Mouse (Mus musculus) spleen, postnatal 4 days (tissue): ENCODE measurements at regions not wholly inside any gene's neighbourhood (a gene's known extent, or its start where the extent isn't known, plus 50 kb on each side); places are given as distances from the start of the nearest gene placed in this dataset.

Source experiments
- DNase-seq, 2 experiments: peaks; one replicate each; pipeline ENCODE4 v3.0.0; 2022; ENCODE audit warnings: low spot score in 2 of 2

DNA sequence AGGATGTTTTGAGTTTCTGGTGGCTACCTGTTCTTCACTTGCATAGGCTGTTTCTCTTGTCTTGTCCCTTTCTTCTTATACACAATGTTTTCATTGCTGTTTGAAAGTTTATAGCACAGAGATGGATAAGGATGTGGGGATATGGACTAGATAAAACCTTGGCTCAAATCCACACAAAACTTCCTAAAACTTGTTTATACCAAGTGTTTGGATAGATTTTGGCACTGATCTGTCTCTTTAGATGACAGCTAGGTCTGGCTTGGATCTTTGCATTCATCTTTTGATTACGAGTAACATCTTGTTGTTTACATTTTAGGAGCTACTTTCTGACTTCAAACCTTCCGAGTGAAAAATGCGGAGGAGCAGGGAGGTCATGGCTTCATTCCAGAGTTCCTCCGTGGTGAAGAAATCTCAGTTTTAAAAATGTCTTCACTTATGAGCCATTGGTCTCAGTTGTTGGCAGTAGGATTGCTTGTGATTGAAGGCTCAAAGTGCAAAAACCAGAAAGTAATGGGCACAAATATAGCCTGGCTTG is 190.1 kb upstream of the Pkn2 start:
- DNase-seq, result no peak

DNA sequence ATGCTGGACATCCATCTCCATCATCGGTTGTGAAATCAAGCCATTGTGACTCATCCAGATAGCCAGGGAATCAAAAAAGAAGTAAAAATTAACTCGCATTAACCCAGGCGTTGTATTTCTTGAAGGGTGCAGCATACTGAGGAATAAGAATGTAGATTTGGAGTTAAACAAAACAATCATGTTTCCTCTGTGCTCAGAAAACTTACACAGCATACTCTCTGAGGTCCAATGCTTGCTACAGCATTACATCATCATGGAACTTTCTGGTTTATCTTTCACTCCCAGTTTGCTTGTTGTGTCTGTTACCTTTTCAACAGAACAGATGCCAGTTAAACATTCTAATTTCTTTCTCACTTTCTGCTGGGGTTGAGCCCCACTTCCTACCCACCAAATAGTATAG is 173.1 kb upstream of the Pkn2 start:
- DNase-seq, result no peak

DNA sequence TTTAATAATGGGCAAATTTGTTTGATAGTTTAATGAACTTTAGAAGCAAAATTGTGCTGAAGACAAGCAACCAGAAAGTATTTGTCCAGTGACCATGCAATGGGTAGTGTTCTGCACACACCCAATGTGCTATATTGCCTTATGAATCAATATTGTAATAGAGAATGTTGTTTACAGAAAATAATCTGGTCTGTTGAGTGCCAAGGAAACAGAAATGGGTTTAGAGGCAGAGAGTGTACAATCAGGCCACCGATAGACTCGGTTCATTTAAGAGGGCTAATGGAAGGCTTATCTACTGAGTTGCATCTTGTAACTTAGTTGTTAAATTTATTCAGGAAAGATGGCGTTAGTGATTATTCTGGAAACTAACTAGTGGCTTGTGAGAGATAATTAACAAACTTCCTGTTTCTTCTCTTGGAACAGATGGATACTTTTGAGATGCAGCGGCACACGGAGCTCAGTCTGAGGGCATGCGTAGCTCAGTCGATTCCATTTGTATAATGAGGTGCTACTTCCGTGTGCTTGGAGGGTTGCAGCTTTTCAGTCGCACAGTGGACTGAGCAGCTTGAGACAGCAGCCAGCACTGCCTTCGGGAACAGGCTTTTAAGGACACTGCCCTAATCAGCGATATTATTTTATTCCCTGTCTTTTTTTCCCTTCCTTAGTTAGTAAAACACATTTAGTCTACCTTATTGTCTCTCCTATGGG is 171.6 kb upstream of the Pkn2 start:
- no peak for DNase-seq

DNA sequence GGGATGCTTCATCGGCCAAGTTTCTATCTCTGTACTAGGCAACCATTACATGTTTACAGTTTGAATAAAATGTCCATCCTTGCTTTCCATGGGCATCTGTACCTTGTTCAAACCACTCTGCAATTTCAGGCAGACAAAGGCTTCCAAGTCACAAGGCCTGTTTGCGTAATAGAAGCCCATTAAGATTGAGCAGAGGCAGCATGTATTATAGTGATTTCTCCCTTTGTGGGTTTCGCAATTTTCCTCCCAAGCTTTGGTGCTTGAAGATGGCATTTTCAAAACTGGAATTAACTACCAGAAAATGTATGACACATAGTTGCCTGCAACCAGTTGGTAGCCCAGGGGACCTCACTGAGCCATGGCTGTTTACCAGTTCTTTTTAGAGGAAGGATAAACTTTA is 158.9 kb upstream of the Pkn2 start:
- no peak for DNase-seq

DNA sequence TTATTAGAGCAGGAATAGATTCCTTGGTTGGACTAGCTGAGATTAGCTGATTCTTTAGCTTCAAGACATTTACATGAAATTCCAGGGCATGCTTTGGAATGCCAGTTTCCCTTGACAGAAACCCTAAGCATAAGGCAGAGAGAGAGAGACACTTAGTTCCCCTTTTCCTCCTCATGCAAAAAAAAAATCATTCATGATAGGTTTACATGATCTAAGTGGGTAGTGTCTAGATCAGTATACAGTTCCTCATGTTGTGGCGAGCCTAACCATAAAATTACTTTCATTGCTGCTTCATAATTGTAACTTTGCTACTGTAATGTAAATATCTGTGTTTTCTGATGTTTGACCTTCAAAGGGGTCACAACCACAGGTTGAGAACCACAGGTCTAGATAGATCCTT is 154.3 kb upstream of the Pkn2 start:
- DNase-seq, result no peak

DNA sequence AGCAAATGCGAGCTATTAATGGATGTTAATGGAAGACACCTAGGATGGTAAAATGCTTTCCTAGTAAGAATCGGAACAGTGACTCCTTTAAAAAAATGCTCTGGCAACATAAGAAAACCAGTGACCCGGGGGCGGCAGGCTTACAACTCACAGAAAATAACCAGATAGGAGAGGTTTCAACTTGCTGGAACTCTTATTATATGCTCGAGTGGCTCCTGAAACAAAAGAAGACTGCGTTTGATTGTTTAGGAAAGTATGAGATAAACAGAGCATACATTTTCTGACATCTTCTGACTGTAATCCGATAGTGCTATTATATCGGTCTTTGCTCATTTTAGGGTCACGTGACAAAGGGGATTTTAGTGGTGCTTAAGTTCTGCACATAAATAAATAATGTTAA is 152.8 kb upstream of the Pkn2 start:
- DNase-seq, result no peak

DNA sequence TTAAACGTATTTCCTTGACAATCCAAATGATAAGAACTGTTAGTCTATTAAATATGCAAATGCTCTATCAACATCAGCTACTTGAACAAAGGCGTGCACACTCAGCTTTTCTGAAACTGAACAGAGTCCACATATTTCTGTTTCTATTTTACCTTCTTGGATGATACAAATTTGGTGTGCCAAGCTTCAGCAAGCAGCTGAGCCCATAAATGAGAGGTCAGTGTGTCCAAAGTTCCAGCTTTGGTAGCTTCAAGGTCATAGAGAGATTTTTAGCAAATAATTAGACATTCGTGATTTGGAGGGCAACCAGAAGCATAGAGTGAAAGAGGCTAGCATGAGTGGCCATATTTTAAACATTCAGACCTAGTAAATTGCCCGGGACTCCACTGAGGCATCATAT is 140.7 kb upstream of the Pkn2 start:
- no peak for DNase-seq

DNA sequence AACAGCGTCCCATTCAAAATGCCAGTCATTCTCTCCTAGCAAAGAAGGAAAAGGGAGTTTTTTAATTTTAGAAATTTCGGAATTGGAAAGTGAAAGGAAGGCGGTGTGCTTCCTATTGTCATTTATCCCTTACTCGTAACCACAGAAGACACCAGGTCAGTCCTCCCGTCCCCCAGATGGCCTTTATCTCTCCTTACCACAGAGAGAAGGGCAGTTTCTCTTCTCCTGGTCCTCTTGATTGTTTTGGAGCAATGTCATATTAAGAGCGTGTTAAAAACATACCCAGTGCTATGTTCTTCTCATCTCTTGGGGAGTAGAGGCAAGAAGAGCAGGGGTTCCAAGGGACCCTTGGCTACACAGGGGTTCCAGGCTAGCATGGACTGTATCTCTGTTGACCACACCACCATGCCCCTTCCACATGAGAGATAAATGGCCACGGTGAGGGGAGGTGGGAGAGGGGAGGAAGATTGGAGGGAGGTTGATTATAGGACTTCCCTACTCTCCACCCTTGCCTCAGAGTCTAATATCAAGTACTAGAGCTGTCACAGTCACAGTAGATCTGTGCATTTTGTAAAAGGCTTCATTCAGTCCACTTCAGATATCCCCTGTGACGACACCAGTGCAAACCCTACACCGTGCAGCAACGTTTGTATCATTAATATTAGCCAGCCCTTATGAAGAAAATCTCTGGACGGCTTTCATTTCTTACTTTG is 139.5 kb upstream of the Pkn2 start:
- DNase-seq, result no peak

DNA sequence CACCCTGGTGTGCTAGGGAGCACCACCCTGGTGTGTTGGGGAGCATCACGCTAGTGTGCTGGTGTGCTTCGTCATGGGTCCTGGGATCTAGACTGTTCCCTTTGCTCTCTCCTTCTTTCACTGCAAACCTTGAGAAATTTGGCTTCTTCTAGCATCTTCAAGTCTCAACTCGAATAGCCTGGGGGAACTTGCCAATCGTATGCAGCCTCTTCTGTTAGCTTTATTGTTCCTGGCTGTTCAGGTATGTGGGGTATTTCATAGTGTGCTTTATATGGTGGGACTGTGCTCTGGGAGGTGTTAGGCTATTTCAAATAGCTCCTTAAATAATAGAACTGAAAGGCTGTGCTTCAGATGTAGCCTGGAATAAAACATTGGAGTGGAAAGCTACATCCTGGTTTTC is 135.7 kb upstream of the Pkn2 start:
- no peak for DNase-seq

DNA sequence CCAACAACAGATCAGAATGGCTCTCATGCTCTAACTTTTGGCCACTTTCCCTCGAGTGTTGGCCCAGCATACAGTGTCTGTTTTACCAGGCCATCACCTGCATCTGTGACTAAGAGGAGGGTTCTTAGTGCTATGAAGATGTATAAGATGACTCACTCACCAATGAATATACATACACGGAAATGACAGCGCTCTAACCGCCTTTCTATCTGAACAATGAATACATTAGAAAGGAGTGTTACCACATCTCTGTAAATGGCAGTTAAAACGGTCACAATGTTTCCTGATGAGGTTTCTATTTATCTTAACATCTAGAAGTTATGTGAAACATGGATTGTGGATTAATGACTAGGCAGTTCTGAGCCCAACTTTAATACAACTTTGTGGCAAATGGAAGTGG is 135.0 kb upstream of the Pkn2 start:
- no peak for DNase-seq

DNA sequence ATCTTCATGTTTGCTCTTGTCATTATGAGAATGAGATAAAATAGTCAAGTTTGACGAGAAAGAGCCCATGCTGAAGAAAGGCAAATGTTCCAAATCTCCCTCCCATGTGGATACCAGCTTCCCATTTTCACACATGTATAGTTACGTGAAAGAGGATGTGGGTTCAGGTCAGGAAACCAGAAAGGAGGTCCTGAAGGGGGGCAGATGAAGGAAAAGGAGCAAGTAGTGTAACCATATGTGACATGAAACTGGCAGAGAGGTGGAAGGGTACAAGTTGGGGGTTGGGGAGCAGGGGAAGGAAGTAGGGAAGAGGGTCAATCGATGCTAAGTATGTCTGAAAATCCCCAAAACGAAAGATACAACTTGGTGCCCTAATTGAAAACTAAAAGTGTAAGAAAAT is 132.6 kb upstream of the Pkn2 start:
- DNase-seq, result no peak

DNA sequence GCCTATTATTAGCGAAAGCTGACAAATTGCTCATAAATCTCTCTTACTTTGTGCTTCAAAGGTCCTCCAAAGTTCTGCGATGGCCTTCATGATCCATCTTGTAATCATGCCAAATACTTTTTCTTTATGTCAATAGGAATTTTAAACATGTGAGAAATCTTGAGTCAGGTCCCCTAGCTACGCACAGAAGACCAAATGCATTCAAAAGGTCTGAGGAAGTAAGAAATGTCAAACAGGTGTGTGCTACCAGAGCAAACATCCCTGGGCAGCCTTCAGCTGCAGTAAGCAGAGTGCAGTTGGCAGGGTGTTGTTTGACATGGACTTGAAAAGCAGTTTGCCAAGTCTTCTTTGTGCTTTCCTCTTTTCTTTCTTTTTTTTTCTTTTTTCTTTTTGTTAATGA is 125.2 kb upstream of the Pkn2 start:
- DNase-seq, result no peak

DNA sequence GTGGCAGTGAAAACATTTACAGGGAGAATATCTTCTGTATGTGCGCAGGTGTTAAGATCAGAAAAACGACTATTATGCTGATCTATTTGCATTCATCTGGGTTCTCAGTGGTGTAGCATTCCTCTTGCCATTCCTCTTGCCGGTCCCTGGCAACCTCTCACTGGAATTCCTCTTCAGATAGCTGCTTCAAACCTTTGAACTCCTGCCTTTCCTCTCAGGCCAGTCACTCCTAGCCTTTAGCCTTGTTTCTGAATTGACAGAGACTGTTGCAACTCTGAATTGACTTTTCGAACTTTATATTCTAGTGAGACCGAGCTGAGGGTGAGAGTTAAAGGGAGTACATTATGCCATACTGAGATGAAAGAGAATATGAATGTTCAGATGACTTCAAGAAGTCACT is 120.1 kb upstream of the Pkn2 start:
- no peak for DNase-seq

DNA sequence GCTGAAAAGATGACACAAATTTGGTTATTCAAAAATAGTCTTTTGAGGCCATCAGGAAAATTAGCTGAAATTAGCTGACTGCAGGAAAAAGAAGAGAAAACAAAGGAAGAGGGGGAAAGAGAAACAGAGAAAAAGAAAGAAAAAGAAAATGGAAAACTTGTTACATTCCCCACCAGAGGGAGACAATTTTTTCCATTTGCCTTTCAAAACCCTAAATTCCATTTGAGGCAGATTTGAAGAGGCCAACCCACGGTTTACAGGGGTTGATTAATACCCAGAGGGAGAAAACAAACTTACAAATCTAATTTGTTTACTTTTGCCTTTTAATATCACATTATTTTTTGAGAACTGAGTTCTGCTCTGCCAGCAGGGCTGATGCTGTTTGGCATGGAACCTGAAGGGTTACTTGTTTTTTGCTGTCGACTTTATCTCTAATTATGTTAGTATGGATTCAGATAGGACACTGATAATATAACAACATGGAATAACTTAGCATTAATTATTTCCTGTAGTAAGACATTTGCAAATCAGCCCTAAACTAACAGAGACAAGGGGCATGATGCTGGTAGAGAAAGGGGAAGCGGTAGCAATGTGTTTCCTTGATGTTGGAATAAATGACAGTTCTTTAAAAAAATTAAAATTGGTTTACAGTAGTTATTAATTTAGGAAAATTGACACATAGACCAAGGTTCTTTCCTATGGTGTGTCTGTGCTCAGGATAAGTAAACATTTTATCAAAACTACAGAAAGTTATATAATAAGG is 114.4 kb upstream of the Pkn2 start:
- no peak for DNase-seq

DNA sequence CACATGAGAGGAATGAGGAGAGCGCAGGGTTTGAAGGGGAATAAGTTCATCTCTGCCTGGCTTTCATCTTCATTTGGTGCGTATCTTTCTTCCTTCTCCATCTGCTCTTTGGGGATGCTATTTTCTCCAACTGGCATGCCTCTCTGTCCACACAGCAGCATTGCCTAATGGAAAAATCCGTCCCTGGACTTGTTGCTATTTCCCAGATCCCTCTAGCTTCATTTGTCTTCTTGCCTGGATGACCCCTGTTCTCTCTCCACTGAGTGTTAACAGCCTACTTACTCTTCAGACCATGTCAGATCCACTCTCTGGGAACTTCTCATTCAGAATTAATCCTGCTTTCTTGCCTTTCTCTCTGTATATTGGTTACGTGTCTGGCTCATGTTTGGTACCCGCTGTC is 102.7 kb upstream of the Pkn2 start:
- no peak for DNase-seq

DNA sequence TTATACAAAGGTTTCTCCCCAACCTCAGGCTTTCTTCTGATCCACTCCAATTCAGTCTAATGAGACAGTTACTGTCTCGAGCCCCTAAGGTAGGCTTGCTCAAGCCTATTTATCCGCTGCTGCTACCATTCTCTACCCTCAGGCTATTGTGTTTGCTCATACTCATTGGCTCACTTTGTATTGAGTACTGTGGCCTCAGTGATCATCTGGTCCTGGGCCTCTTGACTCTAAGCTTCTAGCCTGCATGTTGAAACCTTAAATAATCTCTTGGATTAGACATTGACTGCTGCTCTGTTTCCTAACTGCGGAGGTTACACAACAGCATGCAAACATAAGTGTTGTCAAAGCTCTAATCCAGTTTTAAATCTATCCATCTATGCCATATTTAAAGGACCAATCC is 99.4 kb upstream of the Pkn2 start:
- DNase-seq, result no peak

DNA sequence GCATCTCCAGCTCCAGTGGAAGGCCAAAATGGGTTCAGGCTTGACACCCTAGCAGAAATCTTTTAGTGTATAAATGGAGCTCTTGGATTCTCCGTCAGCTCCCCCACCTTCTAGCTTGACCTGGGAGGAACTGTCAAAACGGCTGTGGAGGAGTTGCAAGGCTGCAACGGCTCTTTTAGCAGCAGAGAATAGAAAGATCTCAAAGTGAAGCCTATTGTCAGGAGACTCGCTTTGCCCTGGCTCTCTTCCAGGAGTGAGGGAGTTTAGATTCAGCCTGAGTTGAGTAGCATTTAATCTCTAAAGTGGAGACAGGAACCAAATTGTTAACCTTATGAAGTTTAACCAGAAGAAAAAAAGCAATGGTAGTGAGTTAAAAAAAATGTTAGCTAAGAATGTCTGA is 97.4 kb upstream of the Pkn2 start:
- no peak for DNase-seq

DNA sequence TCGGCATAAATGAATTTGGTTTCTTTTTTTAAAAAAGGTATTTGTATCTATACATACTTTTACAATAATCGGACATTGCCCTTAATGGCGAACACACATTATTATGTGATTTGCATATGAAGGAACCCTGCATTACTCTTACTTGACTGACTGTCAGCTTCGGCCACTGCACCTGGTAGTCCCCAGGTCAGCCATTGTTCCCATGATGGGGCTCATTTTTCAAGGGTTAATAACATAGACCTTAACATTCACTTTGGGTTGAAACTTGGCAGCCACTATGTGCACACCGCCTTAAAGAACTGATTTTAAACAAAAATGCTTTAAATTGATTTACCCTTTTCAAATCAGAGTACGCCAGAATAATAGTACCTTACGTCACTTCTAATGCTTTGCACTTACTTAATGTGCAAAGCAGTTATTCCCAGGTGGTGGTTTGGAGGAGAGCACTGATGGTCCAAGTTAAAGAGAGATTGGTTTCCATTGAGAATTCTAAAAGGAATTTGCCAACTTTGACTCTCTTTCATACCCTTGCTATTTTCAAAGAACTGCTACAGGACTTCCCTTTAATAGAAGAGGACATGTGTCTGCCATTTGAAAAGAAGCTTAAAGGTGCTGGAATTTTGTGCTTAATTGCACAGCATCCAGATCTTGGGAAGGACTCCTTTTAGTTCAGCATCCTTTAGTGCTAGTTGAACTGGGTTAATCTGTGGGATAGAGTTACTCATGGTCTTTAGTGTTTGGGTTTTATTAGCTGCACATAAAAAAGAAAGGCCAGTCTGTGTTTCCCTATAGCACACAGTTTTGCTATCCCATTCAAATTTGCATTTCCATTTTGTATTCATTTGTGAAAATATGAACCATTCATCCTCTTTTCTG is 95.0 kb upstream of the Pkn2 start:
- DNase-seq, result no peak

DNA sequence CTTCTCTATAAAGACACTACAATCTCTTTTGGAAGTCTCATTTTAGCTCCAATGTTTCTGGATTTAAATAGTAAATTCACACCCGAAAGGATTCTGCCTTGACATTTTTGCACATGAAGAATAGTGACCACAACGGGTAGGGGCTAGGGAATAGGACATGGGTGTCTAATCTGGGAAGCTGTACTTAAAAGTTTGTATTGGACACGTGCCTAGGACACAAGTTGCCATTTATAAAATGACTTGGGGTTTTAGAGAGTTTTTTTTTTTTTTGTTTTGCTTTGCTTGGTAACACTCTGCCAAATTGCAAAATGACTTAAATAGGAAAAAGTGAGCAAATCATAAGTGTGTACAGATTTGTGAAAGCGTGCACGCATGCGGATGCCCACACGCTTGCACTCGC is 93.8 kb upstream of the Pkn2 start:
- no peak for DNase-seq

DNA sequence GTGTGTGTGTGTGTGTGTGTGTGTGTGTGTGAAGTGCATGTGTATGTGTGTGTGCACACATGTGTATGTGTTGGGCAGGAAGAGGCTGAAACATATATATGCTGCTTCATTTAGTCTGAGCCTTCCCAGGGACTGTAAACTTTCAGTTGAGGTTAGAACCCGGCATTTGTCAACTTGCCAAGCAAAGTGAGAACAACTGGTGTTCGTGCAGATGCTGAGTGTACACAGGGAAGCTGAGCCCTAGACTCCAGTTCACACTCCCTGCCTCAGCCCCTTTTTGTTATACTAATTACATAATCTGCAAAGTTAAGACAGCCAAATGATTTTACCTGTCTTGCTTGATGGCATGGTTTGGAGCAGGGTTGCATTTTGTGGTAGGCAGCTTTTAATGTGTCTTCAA is 87.7 kb upstream of the Pkn2 start:
- DNase-seq, result no peak

DNA sequence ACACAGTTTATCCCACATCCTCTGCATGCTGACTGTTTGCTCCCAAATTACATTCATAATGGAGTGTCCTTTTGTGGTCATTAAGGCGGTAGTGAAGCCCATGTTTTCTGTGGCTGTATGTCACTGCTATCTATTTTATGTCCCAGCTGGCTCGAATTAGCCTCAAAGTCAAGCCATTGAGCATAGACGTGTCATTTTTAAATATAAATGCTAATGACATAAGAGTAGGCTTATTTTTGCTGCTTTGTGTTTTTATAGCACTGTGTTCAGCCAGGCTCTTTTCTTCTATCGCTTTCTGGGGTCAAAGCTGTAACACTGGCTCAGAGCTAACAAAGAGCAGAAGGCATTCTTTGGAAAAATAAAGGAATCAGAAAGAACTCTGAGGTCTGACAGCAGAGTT is 83.8 kb upstream of the Pkn2 start:
- no peak for DNase-seq

DNA sequence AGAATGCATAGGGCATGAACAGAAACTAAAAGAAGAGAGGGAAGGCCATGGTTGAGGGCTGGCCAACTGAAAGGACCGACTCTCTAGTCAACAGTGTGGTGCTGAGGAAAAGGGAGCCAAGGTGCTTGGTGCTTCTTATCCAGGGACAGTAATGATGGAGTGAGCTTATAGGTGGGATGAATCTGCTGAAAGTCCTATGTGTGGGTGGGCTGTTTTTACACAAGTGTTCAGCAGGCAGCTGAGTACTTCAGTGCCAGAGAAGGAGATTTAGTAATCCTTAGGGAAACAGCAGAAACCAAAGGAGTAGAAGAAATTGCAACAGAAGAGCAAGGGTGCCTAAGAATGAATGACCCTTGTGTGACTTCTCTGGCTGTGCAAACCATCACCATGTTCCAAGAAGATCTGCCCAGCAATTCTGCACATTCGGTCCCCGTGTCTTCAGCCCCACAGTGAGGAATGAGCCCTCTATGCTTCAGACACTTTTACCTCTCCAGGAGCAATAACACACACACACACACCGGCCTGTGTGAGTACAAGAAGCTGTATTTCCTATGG is 82.1 kb upstream of the Pkn2 start:
- no peak for DNase-seq
